ENCODE assay signal across 27 mouse cellular contexts in genomic region chr7:43780746-43781145, GRCm38 (mm10). TPM values are rescaled to one million over a fixed set of nuclear protein-coding genes. Genes with fewer than 3 reads are reported as not detected.
DNase-seq lines count a peak whose midpoint lies in the region; ATAC-seq and TF ChIP-seq lines count a peak whose summit lies in the region.
"Had no signal": no experiment of that assay in that cellular context is flagged by ENCODE, and none has a peak within 500 bp of the region (broad histone marks: within the 10 kb centered on the region; RNA-seq: fewer than 3 reads in every experiment).

Gene Klk10 (plus strand): TSS chr7:43781035.

- no peak for ATAC-seq in embryonic facial prominence, embryonic 15.5 days (ENCODE audit: insufficient number of reproducible peaks, low FRiP score, low TSS enrichment, low read depth)
- ATAC-seq in stomach, embryonic 16.5 days (ENCODE audit: insufficient read depth, low FRiP score) = 0 out of 2 replicates have a peak, but pooled peaks have one; percentile 12
- ATAC-seq: hindbrain, embryonic 16.5 days; midbrain, embryonic 13.5 days had no signal

- H3K36me3 ChIP-seq in embryonic facial prominence, embryonic 15.5 days = no peaks in the 10 kb centered on the region
- H3K36me3 ChIP-seq in stomach, embryonic 16.5 days (ENCODE audit: control insufficient read depth, insufficient read depth, low read length) = no peaks in the 10 kb centered on the region
- H3K36me3 ChIP-seq: heart, embryonic 15.5 days; limb, embryonic 12.5 days; liver, embryonic 13.5 days; midbrain, embryonic 13.5 days; neural tube, embryonic 13.5 days had no signal

- H3K4me1 ChIP-seq in embryonic facial prominence, embryonic 15.5 days = peaks cover 15% of the 10 kb centered on the region
- H3K4me1 ChIP-seq in stomach, embryonic 16.5 days (ENCODE audit: control insufficient read depth, insufficient read depth, low read length) = peaks cover 8% of the 10 kb centered on the region; the same call in 1 of the 2 replicates

- H3K9ac ChIP-seq in embryonic facial prominence, embryonic 15.5 days = no peak within 1 kb of the TSS
- H3K9ac ChIP-seq in stomach, embryonic 16.5 days (ENCODE audit: low read length) = no peak within 1 kb of the TSS; the same call in 1 of the 2 replicates
- H3K9ac ChIP-seq: heart, embryonic 15.5 days; limb, embryonic 12.5 days; liver, embryonic 13.5 days; midbrain, embryonic 13.5 days; neural tube, embryonic 13.5 days had no signal

- peak within 1 kb of the TSS; percentile 62; the same call in 1 of the 2 replicates for H3K4me2 ChIP-seq in embryonic facial prominence, embryonic 15.5 days (replicated peaks)
- H3K4me2 ChIP-seq in stomach, embryonic 16.5 days (ENCODE audit: low read depth, low read length) = peak within 1 kb of the TSS; percentile 39

- H3K27ac ChIP-seq in gastrocnemius, adult 2 months = peak within 1 kb of the TSS; percentile 3; the same call in 1 of the 2 replicates
- H3K27ac ChIP-seq in embryonic facial prominence, embryonic 15.5 days (replicated peaks) = peak within 1 kb of the TSS; percentile 81
- peak within 1 kb of the TSS; percentile 83 for H3K27ac ChIP-seq in stomach, embryonic 16.5 days (ENCODE audit: low read length)
- H3K27ac ChIP-seq: heart, adult 2 months; heart, embryonic 15.5 days; limb, embryonic 12.5 days; liver, embryonic 13.5 days; macrophage; midbrain, embryonic 13.5 days; neural tube, embryonic 13.5 days had no signal

- intact Hi-C loops in gastrocnemius, adult 2 months (cut with DNase I) = loop anchor here (5.0 kb wide), 1 partner anchor 98 kb away; no protein-coding TSS in a partner anchor
- intact Hi-C loops in gastrocnemius, postnatal 36 days (cut with DNase I) = loop anchor here (5.0 kb wide), 1 partner anchor 98 kb away; no protein-coding TSS in a partner anchor

- WGBS in embryonic facial prominence, embryonic 15.5 days = 31% methylated on average over 5 of the region's 5 CpGs
- WGBS in stomach, embryonic 16.5 days = 37% methylated on average over 5 of the region's 5 CpGs

- DNase-seq in gastrocnemius, adult 2 months = no peak
- no peak for DNase-seq in gastrocnemius, postnatal 36 days
- DNase-seq in lung, postnatal 14 days = peak; percentile 19
- no peak for DNase-seq in lung, postnatal 25 days (ENCODE audit: low spot score)
- DNase-seq in heart, adult 8-10 months (ENCODE audit: low spot score) = no peak
- no peak for DNase-seq in urinary bladder, adult 18-20 months (ENCODE audit: low spot score in 2 of 2)
- DNase-seq: adrenal gland, postnatal 25 days; cerebellum, adult 11 months; cerebellum, postnatal 25 days; embryo, embryonic 11 days; gastrocnemius, postnatal 10 days; heart, adult 2 months; kidney, adult 2 months; kidney, postnatal 14 days; liver, embryonic 13.5 days; right cerebral cortex, adult 18-20 months; thymus, adult 2 months had no signal

- H3K9me3 ChIP-seq in embryonic facial prominence, embryonic 15.5 days (replicated peaks) = no peaks in the 10 kb centered on the region
- no peaks in the 10 kb centered on the region for H3K9me3 ChIP-seq in stomach, embryonic 16.5 days (replicated peaks; ENCODE audit: control insufficient read depth, low read length)
- H3K9me3 ChIP-seq: heart, embryonic 15.5 days; limb, embryonic 12.5 days; liver, embryonic 13.5 days; midbrain, embryonic 13.5 days; neural tube, embryonic 13.5 days had no signal

- TF ChIP-seq CTCF in gastrocnemius, adult 2 months (IDR thresholded peaks at IDR 0.05) = no peak

- H3K4me3 ChIP-seq in gastrocnemius, adult 2 months = peak within 1 kb of the TSS; percentile 13; the same call in 1 of the 2 replicates
- H3K4me3 ChIP-seq in embryonic facial prominence, embryonic 15.5 days (replicated peaks) = peak within 1 kb of the TSS; percentile 13; the same call in 1 of the 2 replicates
- peak within 1 kb of the TSS; percentile 13; the same call in 1 of the 2 replicates for H3K4me3 ChIP-seq in stomach, embryonic 16.5 days (replicated peaks; ENCODE audit: low read length)
- H3K4me3 ChIP-seq: heart, adult 2 months; limb, embryonic 12.5 days; liver, embryonic 13.5 days; midbrain, embryonic 13.5 days; neural tube, embryonic 13.5 days had no signal

- H3K27me3 ChIP-seq in embryonic facial prominence, embryonic 15.5 days = peaks cover 7% of the 10 kb centered on the region; the same call in 1 of the 2 replicates
- H3K27me3 ChIP-seq in stomach, embryonic 16.5 days (ENCODE audit: control insufficient read depth, insufficient read depth, low read length) = no peaks in the 10 kb centered on the region

RNA-seq across cellular contexts. Expression of gene Klk10, which starts in this region (rescaled TPM):
- 1 to 10 TPM in 1 of 2 experiments, under 1 TPM in 1; 0.69 to 1.4 TPM for total RNA-seq in gastrocnemius, adult 2 months (2021)
- not detected for total RNA-seq in gastrocnemius, postnatal 36 days (2021)
- polyA plus RNA-seq in embryonic facial prominence, embryonic 15.5 days (2015; fragmentation: Nextera tagmentation; extraction: Ambion mirVana) = 71.8 and 83.4 TPM in 2 replicates
- polyA plus RNA-seq in stomach, embryonic 16.5 days (2015; fragmentation: Nextera tagmentation; extraction: Ambion mirVana) = 42.4 and 129 TPM in 2 replicates
- under 1 TPM; 0.22 to 0.57 (median 0.25) TPM for total RNA-seq in heart, adult 8-10 months (2022)
- total RNA-seq: adrenal gland, postnatal 25 days; hematopoietic stem cell, adult 5-6 weeks; left cerebral cortex, adult 8-10 months had no signal
- polyA plus RNA-seq: liver, embryonic 13.5 days; macrophage; midbrain, embryonic 13.5 days; neural tube, embryonic 13.5 days had no signal

Comparison
In these comparisons a context has a peak if more than half of its experiments do, and no peak if none do; other contexts are left out.
1. H3K27ac ChIP-seq: peak in every context shown above with its lines; median percentile 83 in stomach, embryonic 16.5 days; 81 in embryonic facial prominence, embryonic 15.5 days; 3 in gastrocnemius, adult 2 months.